Mouse (Mus musculus): ENCODE measurements around the gene Bpifc.

DNA sequence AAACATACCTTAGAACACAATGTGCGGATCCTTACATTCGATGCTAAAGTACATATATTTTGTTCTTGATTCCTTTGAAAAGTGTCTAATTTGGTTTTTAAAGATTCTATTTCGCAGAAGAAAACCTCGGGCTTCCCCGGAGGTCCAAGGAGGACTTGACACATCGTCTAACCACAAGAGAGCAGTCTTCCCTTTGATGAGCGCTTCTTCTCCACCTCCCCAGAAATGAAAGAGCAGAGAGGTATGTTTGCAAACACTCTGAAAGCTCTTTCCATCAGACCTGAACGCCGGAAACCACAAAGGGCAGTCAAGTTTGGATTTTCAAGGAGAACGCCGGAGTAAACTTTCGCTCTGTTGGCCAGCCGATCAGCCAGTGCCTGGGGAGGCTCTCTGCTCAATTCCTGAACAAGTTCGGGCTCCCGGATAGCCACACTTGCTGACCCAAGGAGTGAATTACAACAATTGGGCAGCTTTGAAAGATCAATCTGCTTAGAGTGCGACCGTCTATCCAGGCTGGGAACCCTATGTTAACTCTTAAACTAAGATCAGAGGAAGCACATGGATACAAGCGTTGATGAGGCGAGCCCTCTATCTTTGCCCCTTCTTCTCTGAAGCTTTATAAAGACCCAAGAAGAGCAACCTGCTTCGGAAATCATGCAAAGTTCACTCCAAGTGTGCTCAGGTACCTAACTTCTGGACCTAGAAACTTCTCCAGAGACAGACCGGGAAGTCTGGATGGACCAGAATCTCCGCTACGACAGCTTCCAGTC is 83.8 kb downstream of the Bpifc start, which contains the start of gene Ascl4:
- TF ChIP-seq CTCF (IDR thresholded peaks at IDR 0.05; ENCODE audit: low read depth), result no peak
- TF ChIP-seq EP300 (IDR thresholded peaks at IDR 0.05; ENCODE audit: low read depth), result no peak

All from liver, postnatal 0 days (tissue).